Mouse (Mus musculus) WW6 (cell line): ENCODE measurements around the gene Rad51b.

ENCODE experiments used
- DNase-seq: peaks from one replicate; pipeline ENCODE4 v3.0.0-alpha.2; 2013; ENCODE audit warnings: low read depth, low spot score

The Rad51b gene

DNA sequence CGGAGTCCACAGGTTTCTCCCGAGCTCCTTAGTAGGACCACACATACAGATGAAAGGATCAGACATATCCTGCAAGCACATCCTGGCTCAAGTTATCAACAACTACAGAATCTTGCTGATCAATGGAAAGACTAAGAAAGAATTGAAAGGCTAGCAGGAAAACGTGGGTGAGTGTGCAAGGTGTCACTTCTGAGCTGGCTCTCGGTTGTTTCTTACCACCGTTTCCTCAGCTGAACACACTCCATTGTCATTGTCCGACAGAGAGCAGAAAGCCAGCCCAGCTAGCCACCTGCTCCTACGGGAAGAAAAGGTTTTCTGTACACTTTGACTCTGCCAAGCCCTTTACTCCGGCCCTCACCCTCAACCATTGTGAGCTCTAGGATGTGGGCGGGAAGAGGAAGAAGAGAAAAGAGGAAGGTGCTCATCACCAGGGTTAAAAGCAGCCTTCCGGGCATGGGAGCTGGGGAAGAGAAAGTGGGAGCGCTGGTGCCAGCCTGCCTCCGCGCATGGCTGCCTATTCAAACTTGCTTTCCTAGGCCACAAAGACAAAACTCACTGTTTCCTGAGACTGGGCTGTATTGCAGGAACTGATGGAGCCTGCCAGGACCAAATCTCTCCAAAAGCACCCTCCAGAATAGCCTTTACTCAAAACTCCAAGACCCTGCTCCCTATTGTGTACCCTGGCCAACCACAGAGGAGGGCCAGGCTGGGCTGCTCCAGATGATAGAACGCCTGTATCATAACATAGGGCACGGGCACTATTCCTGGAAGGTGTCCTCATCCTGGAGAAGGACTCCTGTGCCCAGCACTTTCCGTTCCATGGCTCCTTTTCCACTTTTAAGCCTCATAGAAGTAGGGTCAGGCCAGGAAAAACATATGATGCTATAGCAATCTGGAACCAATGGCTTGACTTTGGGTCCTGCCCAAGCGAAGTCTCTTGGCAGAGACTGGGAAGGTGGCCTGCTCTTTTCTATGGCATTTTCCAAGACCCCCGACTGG lies 500.0 kb downstream of the Rad51b start:
- DNase-seq: no peak

DNA sequence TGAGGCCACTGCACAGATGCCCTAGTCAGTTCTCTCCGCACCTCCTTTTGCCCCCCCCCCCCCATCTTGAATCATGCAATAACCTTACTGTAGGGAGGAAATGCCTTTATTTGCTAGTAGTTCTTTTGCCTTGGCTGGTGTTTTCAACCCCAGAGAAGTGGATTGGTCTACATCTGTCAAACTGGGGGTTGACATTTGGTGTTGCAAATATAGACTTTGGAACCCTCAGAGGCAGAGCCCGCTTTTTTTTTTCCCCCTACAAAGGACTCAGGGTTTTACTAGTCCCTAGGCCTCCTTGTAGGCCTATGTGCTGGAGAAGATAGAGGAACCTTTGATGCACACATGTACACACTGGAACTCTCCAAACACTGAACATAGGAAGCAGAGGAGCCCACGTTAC lies 501.4 kb downstream of the Rad51b start:
- no peak for DNase-seq

DNA sequence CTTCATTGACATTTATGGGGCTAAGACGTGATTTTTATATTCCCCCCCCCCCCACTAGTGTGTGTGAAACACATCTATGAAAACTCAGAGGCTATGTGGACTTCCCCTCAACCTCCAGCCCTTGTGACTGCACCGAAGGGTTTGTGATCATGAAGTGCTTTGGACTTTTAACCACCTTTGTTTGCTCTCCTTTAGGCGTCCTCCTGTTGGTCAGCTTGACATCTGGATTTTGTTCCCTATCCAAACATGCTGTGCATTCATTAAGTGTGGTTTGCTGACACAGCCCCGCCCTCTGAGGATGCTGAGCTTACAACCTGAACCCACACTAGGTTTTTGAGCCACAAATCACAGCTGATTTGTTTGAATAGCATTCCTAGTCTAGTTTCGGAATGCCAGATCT lies 502.3 kb downstream of the Rad51b start:
- DNase-seq: no peak

DNA sequence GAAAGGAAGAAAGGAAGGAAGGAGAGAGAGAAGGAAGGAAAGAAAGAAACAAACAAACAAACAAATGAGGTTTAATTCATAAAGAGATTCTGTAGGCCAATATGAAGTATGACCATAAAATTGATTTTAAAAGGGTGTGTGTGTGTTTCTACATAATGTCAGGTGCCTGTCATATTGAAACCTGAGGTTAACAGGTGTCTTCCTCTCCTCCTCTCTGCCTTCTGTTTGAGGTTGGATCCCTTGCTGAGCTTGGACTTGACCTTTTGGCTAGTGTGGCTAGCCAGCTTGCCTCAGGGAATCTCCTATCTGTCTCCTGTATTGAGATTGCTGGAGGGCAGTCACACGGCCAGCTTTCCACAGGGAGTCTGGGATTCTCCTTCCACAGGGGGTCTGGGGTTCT lies 506.6 kb downstream of the Rad51b start:
- DNase-seq: no peak

DNA sequence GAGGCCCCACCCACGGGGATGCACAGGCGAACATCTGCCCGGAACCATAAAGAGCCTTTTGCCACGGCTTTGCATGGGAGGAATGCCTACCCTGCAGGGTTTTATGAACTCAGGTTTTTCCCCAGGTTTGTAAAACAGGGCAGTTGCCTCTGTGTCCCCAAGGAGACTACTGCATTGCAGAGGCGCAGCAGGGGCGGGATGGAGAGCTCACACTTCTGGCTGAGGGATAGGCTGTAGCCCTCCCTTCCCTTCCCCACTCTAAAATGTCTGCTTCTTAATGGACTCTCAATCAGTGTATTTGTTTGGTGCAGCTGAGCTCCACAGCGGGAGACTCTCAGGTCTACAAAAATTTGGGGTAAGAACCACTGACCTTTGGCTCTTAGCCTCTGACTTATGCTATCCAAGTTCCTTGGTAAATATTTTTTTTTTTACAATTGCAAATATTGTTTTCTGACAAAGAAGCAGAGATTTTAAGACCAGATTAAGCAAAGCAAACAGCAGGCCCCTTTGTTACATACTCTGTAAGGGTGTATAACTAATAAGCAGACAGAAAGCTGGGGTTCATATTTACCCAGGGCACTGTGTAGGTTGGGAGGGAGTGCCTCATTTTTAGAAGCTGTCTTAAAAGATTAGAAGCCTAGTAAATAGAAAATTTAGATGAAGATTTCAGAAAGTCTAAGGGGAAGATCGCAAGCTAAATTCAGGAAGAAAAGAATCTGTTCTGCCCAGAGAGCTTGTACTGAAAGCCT lies 507.9 kb downstream of the Rad51b start:
- no peak for DNase-seq

DNA sequence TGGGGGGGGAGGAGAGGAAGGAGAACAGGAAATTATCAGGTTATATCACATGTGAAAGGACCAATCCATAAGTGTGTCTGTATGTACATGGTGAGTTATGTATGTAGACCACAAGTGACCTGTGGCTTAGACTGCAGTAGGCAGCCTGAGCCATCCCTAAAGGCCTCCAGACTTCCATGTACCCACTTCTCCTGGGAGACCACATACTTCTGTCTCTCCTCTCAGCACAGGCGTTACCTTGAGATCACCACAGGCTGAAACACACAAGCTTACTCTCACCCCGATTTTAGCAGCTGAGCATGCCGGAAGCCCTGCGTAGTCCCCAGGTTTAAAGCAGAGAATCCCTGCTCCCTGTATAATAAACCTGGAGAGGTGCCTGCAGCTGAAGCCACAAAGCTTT lies 509.9 kb downstream of the Rad51b start:
- DNase-seq: no peak

DNA sequence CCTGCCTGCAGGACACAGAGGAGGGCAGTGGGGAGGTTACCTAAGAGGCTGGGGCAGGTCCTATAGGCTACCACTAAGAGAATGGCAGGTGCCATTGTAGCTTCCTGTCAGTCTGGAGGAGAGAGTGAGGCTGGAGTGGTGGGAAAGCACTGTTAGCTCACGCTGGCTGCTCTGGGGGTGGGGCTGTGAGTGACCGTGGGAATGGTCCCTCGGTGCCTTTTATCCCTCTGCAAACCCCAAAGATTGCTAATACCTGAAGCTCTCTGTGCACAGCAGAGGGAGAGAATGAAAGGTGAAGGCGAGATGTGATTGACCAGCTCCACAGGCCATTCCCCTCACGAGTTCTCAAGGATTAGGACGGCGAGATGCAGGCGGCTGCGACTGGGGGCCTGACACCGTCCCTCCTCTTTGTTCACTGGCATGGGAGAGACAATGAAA lies 510.3 kb downstream of the Rad51b start:
- no peak for DNase-seq

DNA sequence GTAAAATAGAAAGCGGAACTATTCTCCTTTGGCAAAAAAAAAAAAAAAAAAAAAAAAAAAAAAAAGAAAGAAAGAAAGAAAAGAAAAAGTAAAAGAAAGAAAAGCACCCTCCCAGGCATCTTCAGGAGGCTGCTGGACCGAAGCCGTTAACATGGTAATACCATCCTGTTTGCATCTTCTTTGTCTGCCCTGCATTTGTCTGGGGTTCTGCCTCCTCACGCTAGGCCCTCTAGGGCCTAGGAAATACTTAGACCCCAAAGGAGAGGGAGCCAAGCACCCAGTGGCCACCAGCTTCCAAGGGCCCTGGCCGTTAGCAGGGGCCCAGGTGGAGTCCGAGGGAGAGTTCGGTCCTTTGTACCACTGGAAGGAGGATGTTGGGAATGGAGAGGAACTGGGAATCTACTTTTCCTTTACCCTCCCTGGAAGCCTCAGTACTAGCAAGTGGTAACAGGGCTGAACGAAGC lies 510.9 kb downstream of the Rad51b start:
- no peak for DNase-seq

DNA sequence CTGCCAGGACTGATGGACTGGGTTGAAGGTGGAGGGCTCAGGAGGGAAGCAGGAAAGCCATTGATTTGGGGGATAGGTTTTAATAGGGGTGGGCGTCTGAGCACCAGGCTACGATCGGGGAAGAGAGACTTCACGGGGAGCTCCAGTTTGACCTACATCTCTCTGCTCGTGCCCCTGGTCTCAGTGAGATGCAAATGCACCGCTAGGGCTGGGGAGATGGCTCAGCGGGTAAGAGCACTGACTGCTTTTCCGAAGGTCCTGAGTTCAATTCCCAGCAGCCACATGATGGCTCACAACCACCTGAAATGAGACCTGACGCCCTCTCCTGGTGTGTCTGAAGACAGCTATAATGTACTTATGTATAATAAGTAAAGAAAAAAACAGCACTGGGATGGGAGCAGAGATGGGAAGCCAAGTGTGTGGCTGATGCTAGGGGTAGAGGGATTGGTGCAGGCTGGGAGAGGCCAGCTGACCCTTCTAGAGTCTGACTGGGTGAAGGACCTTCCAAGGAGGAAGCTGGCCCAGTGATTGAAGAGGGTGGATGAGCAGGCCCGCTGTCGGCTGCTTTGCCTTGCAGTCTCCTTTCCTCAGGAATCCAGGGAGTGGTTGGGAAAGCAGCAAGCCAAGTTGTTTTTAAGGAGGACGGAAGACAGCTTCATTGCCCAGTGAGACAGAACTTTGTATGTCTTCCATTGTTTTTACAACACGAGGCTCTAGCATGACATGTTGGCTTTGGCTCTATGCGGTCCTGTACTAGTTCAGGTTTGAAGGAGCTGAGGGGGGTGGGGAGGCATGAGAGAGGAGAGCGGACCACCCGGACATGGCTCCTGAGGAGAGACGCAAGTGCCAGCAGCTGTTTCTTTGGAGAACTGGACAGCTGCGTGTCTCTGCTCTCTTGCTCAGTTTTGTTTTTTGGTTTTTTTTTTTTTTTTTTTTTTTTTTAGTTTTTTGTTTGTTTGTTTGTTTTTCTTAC lies 511.6 kb downstream of the Rad51b start:
- DNase-seq: no peak

DNA sequence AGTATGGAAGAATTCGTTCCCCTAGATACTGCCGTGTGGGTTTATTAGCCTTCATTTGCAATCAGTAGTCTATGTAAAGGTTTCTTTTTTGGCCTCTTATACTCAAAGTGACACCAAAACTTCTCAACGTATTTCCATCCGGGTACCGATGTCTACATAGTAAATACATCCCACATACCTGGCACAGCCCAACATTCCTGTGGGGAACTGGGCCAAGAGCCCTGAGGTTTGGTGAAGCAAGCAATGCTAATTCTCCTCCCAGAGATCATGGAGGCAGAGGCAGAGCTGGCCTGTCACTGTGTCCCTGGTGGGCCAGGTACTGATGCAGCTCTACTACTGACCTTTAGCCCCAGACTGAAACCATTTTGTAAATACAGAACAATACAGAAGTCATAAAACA lies 512.4 kb downstream of the Rad51b start:
- no peak for DNase-seq

DNA sequence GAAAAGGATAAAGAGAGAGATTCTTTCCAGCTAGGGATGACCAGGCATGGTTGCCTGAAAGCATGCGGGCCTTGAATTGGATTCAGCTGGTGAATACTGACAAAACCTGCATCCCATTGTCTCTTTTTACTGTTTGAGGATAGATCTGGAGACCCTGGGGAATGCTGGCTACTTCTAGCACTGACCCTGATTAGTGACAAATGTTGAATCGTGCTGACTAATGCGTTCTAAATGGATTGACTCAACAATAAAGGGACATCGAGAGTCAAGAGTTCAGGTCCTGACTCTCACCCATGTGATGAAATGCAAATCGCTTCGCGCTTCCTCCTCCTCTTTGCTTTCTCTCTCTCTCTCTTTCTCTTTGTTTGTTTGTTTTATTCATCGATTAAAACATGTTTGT lies 515.3 kb downstream of the Rad51b start:
- DNase-seq: no peak

DNA sequence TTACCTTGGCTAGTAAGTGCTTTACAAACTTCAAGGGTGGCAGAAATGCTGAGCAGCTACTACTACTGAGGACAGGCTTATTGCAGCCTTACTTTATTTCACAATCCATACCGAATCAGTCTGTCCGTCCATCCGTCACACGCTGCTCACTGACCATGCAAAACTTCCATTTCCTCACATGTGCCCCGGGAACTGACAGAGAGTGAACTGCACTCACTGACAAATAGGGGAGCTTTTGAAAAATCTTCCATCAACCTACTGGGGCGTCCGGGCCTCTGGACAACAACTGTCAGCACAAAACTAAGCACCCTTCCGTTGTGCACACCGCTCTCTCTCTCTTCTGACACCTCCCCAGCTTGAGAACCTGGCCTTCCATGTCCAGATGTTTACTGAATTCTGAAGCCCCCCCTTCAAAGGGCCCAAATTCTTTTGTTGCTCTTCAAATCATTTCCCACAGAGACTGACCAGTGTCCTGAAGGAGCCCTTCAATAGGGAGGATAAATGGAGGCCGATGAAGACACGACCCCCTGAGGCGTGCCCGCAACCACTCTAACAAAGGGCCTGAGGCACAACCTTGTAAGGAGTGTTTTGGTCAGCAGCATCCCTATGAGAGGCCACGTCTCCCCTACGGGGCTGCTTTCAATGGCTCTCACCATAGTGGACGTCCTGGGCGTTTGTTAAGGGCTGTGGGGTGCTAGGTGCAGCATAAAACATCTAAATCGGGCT lies 515.9 kb downstream of the Rad51b start:
- no peak for DNase-seq

DNA sequence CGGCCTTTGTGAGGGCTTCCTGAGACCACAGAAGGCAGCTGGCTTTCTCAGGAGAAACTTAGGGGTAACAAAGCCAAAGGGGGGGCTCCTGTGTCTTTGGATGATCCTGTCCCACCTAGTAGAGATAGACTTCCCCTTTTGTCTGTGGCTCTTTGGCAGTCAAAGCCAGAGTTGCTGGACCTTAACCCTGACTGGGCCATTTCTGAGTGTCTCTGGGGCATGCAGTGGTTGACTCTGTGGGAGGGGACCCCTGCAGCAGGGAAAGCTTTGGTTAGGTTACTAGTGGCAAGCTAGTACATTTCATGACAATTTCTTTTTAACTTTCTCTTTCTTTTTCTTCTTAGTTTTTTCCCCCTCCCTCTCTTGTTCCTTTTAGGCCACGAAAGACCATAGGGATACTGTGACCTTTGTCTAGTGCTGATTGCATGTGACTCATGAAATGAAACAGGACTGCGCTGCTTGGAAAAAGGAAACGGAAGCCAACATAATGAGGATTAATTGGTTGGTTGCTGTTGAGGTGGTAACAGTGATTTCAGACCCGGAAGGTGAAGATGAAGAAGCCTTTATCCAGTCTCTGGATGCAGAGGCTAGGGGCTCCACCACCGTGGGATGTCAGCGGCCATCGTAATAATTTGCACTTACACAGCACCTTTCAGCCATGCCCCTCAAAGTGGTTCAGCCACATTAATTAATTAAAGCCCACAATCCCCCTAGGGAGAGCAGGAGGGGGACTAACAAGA lies 516.7 kb downstream of the Rad51b start:
- no peak for DNase-seq

DNA sequence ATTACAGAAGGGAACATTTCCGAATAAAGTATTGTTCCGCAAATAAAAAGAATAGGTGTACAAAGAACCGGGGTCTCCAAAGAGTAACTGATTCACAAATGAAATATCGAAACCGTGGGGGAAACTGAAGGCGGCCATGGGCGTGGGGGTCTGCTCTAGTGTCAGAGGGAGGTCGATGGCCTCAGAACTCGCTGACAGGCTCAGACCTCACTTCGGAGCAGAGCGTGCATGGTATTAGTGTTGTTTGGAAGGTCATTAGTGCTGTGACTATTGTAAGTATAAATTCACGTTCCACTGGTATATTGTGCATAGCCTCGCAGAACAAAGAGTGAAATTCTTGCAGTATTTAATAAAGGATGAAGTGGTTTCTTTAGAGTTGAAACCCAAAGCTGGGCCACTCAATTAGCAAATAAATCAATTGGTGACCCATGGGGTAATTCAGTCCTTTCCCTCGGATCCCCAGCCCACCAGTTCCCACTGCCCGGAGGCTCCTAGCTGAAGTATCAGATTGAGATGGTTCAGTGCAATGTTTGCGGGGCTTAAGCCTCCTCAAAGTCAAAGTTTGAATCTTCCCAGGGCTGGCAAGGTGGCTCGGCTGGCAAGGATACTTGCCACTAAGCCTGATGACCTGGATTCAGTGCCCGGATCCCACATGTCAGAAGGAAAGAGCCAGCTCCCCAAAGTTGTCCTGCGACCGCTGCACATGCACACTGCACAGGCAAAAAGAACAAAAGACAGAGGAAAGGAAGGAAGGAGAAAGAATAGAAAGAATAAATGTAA lies 517.4 kb downstream of the Rad51b start:
- DNase-seq: no peak

DNA sequence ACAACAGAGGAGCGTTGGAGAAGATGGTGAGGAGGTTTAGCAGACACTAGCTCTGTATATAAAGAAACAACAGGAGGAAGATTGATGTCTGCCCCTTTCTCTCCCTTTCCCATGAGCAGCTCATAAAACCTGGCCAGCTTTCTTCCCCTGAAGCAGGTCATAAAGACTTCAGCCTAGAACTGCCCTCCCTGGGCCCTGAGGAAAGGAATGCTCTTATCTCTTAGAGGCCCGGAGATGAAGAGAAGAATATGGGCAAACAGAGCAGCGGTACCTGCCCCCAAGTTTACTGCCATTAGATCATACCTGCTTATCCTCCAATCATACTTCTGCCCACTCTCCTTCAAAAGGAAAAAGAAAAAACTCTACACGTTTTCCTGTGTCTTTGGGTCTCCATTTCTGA lies 519.2 kb downstream of the Rad51b start:
- no peak for DNase-seq

DNA sequence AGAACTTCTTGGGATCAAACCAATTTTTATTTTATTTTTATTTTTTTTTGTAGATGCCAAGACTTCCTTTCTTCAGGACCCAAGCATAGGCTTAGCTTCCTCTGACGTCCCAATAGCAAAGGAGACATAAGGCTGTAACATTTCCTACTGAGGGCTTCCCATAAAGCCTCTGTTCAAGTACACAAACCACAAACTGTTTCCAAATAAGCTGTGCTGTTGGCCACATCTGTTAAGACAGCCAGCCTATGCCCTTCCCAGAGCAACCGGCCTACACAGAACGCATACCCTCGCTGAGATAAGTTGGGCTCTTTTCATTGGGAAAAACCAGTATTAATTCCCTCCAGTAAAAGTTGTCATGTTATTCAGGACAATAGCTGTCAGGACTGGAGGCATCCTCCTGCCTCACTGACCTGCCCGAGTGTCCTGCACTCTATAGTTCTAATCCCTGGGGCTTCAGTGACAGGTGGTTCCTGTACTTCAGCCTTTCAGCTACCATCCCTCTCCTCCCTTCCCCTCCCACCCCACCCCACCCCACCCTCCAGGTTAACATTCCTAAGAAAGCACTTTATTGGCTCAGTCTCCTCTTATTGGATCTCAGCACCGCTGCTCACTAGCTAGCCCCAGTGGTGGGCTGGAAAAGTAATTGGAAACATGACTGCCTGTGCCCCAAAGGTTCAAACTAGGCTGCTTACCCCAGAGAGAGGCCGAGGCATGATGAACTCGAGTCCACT lies 523.3 kb downstream of the Rad51b start:
- DNase-seq: no peak

DNA sequence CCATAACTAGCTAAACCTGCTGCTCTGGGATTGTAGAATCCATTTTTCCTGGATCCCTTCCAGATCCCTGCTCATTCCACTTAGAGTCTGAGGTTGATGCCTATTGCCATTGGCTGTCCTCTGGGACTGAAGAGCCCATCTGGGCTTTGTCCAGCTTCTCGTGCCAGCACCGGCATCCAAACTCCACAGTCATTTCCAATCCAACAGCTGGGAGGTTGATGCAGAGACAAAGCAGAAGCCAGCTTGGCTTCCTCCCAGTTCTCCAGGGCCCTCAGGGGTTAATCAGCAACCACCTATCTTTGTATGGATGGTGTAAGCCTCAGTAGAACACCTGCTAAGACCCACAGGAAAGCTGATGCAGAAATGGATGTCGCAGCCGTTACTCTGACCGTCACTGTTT lies 524.8 kb downstream of the Rad51b start:
- no peak for DNase-seq

DNA sequence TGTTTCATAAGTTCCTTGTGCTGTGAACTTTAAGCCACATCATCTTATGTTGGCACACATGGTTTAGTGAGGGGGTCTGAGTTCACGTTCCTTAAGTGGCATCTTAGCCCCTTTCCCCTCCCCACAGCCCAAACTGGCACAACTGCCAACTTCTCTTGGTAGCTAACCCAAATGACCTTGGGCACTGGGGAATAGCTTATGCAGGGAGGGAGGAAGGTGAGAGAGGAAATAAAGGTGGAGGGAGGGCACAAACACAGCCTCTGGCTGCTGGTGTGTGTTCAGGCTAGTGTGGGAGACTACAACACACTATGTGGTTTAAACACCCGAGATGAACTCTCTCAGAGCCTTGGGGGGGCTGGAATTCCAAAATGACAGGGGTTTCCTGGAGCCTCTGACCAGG lies 525.3 kb downstream of the Rad51b start:
- DNase-seq: no peak

DNA sequence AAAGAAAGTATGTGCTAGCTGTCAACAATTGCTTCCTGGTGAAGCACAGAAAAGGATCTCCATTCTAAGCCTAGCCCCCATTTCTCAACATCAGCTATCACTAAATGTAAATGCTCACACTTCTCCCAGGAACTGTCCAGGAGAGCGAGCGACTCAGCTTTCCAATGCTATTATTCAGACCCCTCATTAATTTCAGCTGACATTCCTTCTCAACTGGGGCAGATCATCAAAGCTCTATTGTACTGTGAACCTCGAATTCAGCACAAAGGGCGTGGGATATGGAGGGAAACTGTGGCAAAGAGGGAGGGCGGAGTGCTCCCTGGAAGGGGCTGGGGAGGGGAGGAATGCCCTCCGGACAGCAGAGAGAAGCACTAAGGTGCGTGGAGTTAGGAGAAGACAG lies 528.8 kb downstream of the Rad51b start:
- DNase-seq: no peak
